Mouse (Mus musculus) ovary, postnatal 36 days (tissue): ENCODE results near the gene Sh3bp4.

ENCODE experiments used
- DNase-seq: peaks from one replicate; pipeline ENCODE4 v3.0.0; 2022; ENCODE audit warnings: low spot score, mixed read lengths

Sh3bp4 gene

GRCm38 (mm10) chr1:89071371-89072142, 1.3 kb downstream of the Sh3bp4 start:
- DNase-seq = no peak

- no peak for DNase-seq
These were observed 2.2 kb downstream of the Sh3bp4 start for GRCm38 (mm10) chr1:89072143-89072990.

GRCm38 (mm10) chr1:89073291-89073846, 3.2 kb downstream of the Sh3bp4 start:
- DNase-seq = no peak

GRCm38 (mm10) chr1:89074678-89075077, 4.5 kb downstream of the Sh3bp4 start:
- DNase-seq = no peak

GRCm38 (mm10) chr1:89075120-89075519, 4.9 kb downstream of the Sh3bp4 start:
- no peak for DNase-seq

- DNase-seq = peak; percentile 2
These were observed 6.6 kb downstream of the Sh3bp4 start for GRCm38 (mm10) chr1:89076777-89077176.

GRCm38 (mm10) chr1:89078240-89078639, 8.0 kb downstream of the Sh3bp4 start:
- DNase-seq = no peak

- DNase-seq = no peak
These were observed 8.5 kb downstream of the Sh3bp4 start for GRCm38 (mm10) chr1:89078730-89079129.

- DNase-seq = no peak
These were observed 9.0 kb downstream of the Sh3bp4 start for GRCm38 (mm10) chr1:89079239-89079638.

- no peak for DNase-seq
These were observed 10.2 kb downstream of the Sh3bp4 start for GRCm38 (mm10) chr1:89080371-89080770.

- no peak for DNase-seq
These were observed 10.6 kb downstream of the Sh3bp4 start for GRCm38 (mm10) chr1:89080795-89081194.

- no peak for DNase-seq
These were observed 11.2 kb downstream of the Sh3bp4 start for GRCm38 (mm10) chr1:89081371-89081770.

GRCm38 (mm10) chr1:89082171-89082882, 12.1 kb downstream of the Sh3bp4 start:
- DNase-seq = peak; percentile 1

GRCm38 (mm10) chr1:89086575-89087153, 16.4 kb downstream of the Sh3bp4 start:
- DNase-seq = peak; percentile 3

GRCm38 (mm10) chr1:89088144-89088543, 17.9 kb downstream of the Sh3bp4 start:
- peak; percentile 7 for DNase-seq

- DNase-seq = no peak
These were observed 18.6 kb downstream of the Sh3bp4 start for GRCm38 (mm10) chr1:89088748-89089288.

GRCm38 (mm10) chr1:89089821-89090600, 19.8 kb downstream of the Sh3bp4 start:
- DNase-seq = no peak

GRCm38 (mm10) chr1:89090676-89091075, 20.5 kb downstream of the Sh3bp4 start:
- no peak for DNase-seq

- no peak for DNase-seq
These were observed 21.8 kb downstream of the Sh3bp4 start for GRCm38 (mm10) chr1:89092019-89092418.

- peak; percentile 24 for DNase-seq
These were observed 22.3 kb downstream of the Sh3bp4 start for GRCm38 (mm10) chr1:89092442-89092991.
